Comparison of ENCODE assay signal across 14 mouse cellular contexts in genomic region chr14:59370348-59371068, GRCm38 (mm10). TPM values are rescaled to one million over a fixed set of nuclear protein-coding genes. Genes with fewer than 3 reads are reported as not detected.
"Had no signal": no experiment of that assay in that cellular context is flagged by ENCODE, and none has a peak within 500 bp of the region (broad histone marks: within the 10 kb centered on the region; RNA-seq: fewer than 3 reads in every experiment).

No protein-coding gene starts in this region.

- H3K9me3 ChIP-seq: kidney, embryonic 15.5 days; liver, embryonic 15.5 days had no signal

- H3K9ac ChIP-seq: kidney, embryonic 15.5 days; limb, embryonic 12.5 days; liver, embryonic 15.5 days; neural tube, embryonic 15.5 days had no signal

- H3K36me3 ChIP-seq: kidney, embryonic 15.5 days; limb, embryonic 12.5 days; liver, embryonic 15.5 days; midbrain, embryonic 10.5 days; neural tube, embryonic 15.5 days had no signal

- H3K4me3 ChIP-seq: kidney, embryonic 15.5 days; limb, embryonic 12.5 days; liver, embryonic 15.5 days; midbrain, embryonic 10.5 days; myocyte; neural tube, embryonic 15.5 days had no signal

- DNase-seq: kidney, adult 2 months; kidney, postnatal 14 days; liver; lung, adult 2 months; lung, postnatal 36 days; midbrain, embryonic 14.5 days; right cerebral cortex, adult 18-20 months; thymus, postnatal 14 days had no signal

- H3K4me1 ChIP-seq: kidney, embryonic 15.5 days; limb, embryonic 12.5 days; liver, embryonic 15.5 days; midbrain, embryonic 10.5 days; neural tube, embryonic 15.5 days had no signal

- H3K27me3 ChIP-seq: kidney, embryonic 15.5 days; limb, embryonic 12.5 days; liver, embryonic 15.5 days; neural tube, embryonic 15.5 days had no signal

- H3K27ac ChIP-seq: kidney, embryonic 15.5 days; limb, embryonic 12.5 days; liver, embryonic 15.5 days; midbrain, embryonic 10.5 days; neural tube, embryonic 15.5 days had no signal

RNA-seq across cellular contexts. Expression of gene Phf11b, which starts 29.4 kb away (rescaled TPM):
- polyA plus RNA-seq: limb, embryonic 12.5 days; midbrain, embryonic 10.5 days had no signal
